Mouse (Mus musculus) small intestine, adult 2 months (tissue): ENCODE results near the gene Olfr175-ps1. TPM values are rescaled to one million over a fixed set of nuclear protein-coding genes. Genes with fewer than 3 reads are reported as not detected.

Experiments used
- H3K27ac ChIP-seq: fragments of 200-500 bp; 2 replicates; pipeline ENCODE4 v1.5.1; 2012; ENCODE audit warnings: low read depth, low read length, control low read depth, inconsistent platforms; ENCODE audit not compliant: insufficient read depth
- H3K27me3 ChIP-seq: fragments of 200-500 bp; 2 replicates; pipeline ENCODE4 v1.6.1; 2012; ENCODE audit warnings: mild to moderate bottlenecking, moderate library complexity, low read length, inconsistent platforms; ENCODE audit not compliant: control insufficient read depth, insufficient read depth
- H3K36me3 ChIP-seq: fragments of 200-500 bp; 2 replicates; pipeline ENCODE4 v1.6.1; 2012; ENCODE audit warnings: mild to moderate bottlenecking, low read length, control low read depth, inconsistent platforms; ENCODE audit not compliant: control insufficient read depth, insufficient read depth
- H3K4me1 ChIP-seq: fragments of 200-500 bp; 2 replicates; pipeline ENCODE4 v1.6.1; 2012; ENCODE audit warnings: low read length, inconsistent platforms, mixed read lengths; ENCODE audit not compliant: control insufficient read depth, insufficient read depth, insufficient read length
- H3K4me3 ChIP-seq: fragments of 200-500 bp; 2 replicates; pipeline ENCODE4 v1.5.1; 2012; ENCODE audit warnings: low read depth, mild to moderate bottlenecking, control low read depth, inconsistent platforms, low read length, moderate library complexity
- CTCF ChIP-seq: fragments of 200-500 bp; IDR thresholded peaks from 2 replicates; pipeline ENCODE4 v1.5.1; 2012; ENCODE audit warnings: low read depth, mild to moderate bottlenecking, control low read depth, inconsistent platforms, low read length, moderate library complexity, mixed read lengths; ENCODE audit not compliant: insufficient replicate concordance, insufficient read length; ENCODE audit errors: extremely low read depth
- POLR2A ChIP-seq: fragments of 200-500 bp; IDR thresholded peaks from 2 replicates; pipeline ENCODE4 v1.6.1; 2012; ENCODE audit warnings: low read depth, mild to moderate bottlenecking, control low read depth, inconsistent platforms, low read length, moderate library complexity
- WGBS: fragments of 180-500 bp; shearing (Covaris S2); methylation state at CpG from one replicate; pipeline ENCODE4 v1.1.7; 2018; 5-methylcytosine and 5-hydroxymethylcytosine counted together
- polyA plus RNA-seq: library from polyadenylated mRNA; depleted of rRNA; stranded (reverse); fragments of >200 nt; gene quantifications from 2 replicates; pipeline ENCODE4 v1.2.3, GENCODE M21; 2012; rRNA removed

The Olfr175-ps1 gene
- not detected in 2 replicates for polyA plus RNA-seq

DNA sequence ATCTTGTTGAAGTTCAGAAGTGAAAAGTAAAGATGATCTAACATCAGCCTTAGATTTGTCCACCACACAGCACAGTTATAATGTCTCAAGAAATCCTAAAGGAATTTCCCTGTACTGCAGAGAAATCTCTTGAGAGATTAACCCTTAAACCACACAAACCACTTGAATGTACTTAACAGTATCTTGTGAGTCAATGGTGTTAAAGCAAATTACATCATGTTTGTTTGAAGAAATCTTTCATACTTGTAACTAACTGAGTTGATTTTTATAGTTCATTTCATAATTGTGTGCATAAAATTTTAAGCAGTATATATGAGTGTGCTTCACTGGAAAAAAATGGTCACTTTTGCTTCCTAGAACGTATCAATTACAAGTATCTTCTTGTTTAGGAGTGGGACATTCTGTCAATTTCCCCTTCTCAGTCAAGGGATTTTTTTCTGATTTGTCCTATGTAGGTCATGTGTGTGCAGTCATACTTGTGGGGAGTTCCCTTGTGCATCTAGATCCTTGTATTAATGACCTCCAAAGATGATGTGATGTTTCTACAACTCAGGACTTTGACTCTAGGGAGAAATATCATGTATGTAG is at the start of gene Olfr175-ps1:
Olfr175-ps1 (minus strand) TSS at position 51 of the 588 bp plus-strand sequence.
- no peaks in the 10 kb centered on the region for H3K27me3 ChIP-seq
- H3K27ac ChIP-seq, result no peak within 1 kb of the TSS
- WGBS, result 90% methylated on average over 1 of the region's 1 CpGs
- H3K4me3 ChIP-seq, result no peak within 1 kb of the TSS
- H3K36me3 ChIP-seq, result no peaks in the 10 kb centered on the region
- no peak for TF ChIP-seq CTCF
- no peak for TF ChIP-seq POLR2A
- no peaks in the 10 kb centered on the region for H3K4me1 ChIP-seq

DNA sequence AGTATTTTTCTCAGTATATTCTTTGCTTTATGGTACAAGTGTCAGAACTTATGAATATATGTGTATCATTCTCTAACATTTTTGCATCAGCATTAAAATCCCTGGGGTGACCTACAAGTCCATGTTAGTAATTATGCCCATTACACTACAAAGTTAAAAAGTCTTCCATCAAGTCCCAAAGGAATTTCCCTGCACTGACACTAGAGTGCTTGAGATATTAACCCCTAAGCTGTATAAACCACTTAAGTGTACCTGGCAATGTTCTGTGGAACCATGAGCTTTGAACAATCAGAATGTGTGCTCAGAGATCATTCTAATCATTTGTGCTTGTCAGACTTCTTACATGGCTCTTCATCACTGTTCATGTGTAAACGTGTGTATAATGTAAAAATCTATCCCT is 48.1 kb upstream of the Olfr175-ps1 start, which contains the start of gene Olfr177:
Olfr177 (minus strand) TSS at position 101 of the 400 bp plus-strand sequence.
- WGBS, result 46% methylated on average over 1 of the region's 1 CpGs
- H3K36me3 ChIP-seq, result no peaks in the 10 kb centered on the region

DNA sequence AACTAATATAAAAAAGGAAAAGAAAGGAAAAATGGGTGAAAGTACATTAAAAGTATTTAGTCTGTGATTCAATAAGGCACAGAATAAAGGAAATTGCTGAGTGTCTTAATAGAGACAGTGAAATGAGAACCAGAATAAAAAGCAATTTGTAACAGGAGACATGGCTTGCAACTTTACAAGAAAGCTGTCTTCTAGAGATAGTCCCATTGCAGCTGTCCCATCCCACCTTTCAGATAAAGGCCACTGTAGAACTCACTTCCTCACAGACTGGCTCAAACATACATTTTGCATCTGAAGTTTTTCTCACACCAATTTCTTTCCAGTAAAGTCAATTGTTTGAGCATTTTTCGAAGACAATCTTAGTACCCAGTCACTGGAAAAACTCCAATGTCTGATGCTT is 34.9 kb upstream of the Olfr175-ps1 start:
- TF ChIP-seq CTCF (no peak), POLR2A (no peak)
- Histone ChIP-seq H3K4me1 (no peaks in the 10 kb centered on the region), H3K36me3 (no peaks in the 10 kb centered on the region), H3K27ac (no peak overlapping the region), H3K4me3 (no peak overlapping the region), H3K27me3 (no peaks in the 10 kb centered on the region)
- WGBS, result 45% methylated on average over 1 of the region's 1 CpGs

More for the DNA sequence above, 48.1 kb upstream of the Olfr175-ps1 start, which contains the start of gene Olfr177:
- TF ChIP-seq CTCF, result no peak
- TF ChIP-seq POLR2A, result no peak
- H3K27ac ChIP-seq, result no peak within 1 kb of the TSS
- H3K27me3 ChIP-seq, result no peaks in the 10 kb centered on the region
- H3K4me3 ChIP-seq, result no peak within 1 kb of the TSS
- H3K4me1 ChIP-seq, result no peaks in the 10 kb centered on the region

DNA sequence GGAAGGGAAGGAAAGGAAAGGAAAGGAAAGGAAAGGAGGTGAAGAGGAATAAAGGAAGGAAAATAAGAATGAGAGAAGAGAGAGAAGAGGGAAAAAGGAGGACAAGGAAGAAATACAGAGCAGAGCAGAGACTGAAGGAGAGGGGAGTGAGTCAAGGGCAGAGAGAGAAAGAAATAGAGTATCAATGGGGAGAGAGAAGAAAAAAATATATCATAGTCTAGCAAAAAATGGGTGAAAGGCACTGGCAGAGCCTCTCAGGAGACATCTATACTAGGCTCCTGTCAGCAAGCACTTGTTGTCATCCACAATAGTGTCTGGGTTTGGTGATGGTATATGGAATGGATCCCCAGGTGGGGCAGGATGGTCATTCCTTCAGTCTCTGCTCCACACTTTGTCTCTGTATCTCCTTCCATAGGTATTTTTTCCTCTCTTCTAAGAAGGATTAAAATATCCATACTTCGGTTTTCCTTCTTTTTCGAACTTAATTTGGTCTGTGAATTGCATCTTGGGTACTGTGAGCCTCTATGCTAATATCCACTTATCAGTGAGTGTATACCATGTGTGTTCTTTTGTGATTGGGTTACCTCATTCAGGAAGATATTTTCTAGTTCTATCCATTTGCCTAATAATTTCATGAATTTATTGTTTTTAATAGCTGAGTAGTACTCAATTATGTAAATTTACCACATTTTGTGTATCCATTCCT is 33.6 kb upstream of the Olfr175-ps1 start:
- no peaks in the 10 kb centered on the region for H3K4me1 ChIP-seq
- H3K27ac ChIP-seq, result no peak overlapping the region
- H3K27me3 ChIP-seq, result no peaks in the 10 kb centered on the region
- WGBS, result 85% methylated on average over 2 of the region's 2 CpGs
- no peak overlapping the region for H3K4me3 ChIP-seq
- no peaks in the 10 kb centered on the region for H3K36me3 ChIP-seq
- TF ChIP-seq POLR2A (no peak), CTCF (no peak)

DNA sequence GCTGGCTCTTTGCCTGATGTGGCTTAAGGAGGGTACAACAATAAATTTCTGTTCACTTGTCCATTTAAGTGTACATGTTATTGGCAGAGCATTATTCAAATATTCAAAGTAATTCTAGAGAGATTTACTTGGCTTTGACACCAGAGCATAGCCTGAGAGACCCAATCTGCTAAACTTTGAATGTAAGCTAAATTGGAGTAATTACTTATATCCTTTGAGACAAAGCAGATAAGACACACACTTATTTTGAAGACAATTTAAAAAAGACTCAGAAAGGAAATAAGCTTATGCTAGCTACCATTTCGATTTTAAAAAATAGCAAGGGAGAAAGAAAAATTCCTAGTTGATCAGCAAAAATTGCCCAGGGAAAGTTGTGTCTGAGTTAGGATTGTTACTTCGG is 26.4 kb downstream of the Olfr175-ps1 start, which contains the start of gene Olfr173:
Olfr173 (minus strand) TSS at position 101 of the 400 bp plus-strand sequence.
- H3K4me3 ChIP-seq, result no peak within 1 kb of the TSS
- 68% methylated on average over 2 of the region's 2 CpGs for WGBS
- no peak within 1 kb of the TSS for H3K27ac ChIP-seq
- H3K36me3 ChIP-seq, result no peaks in the 10 kb centered on the region
- no peak for TF ChIP-seq POLR2A
- TF ChIP-seq CTCF, result no peak
- no peaks in the 10 kb centered on the region for H3K27me3 ChIP-seq
- H3K4me1 ChIP-seq, result no peaks in the 10 kb centered on the region

Other genes with a start within 250 kb of the Olfr175-ps1 start
- not detected in 2 replicates for gene Gm813, start 209.8 kb downstream of the Olfr175-ps1 start, polyA plus RNA-seq
- gene E330017A01Rik, start 188.0 kb downstream of the Olfr175-ps1 start, polyA plus RNA-seq, result not detected in 2 replicates
- gene Cpox, start 156.5 kb downstream of the Olfr175-ps1 start, polyA plus RNA-seq, result 10.5 and 12.0 TPM in 2 replicates
- gene Gpr15, start 107.7 kb downstream of the Olfr175-ps1 start, polyA plus RNA-seq, result 0.10 TPM in 1 of 2 replicates, not detected in the other
- gene Cldnd1, start 98.9 kb downstream of the Olfr175-ps1 start, polyA plus RNA-seq, result 28.0 and 43.0 TPM in 2 replicates
- gene Olfr172, start 63.6 kb downstream of the Olfr175-ps1 start, polyA plus RNA-seq, result not detected in 2 replicates
- not detected in 2 replicates for gene Olfr173, start 26.5 kb downstream of the Olfr175-ps1 start, polyA plus RNA-seq
- not detected in 2 replicates for gene Olfr177, start 48.0 kb upstream of the Olfr175-ps1 start, polyA plus RNA-seq
- not detected in 2 replicates for gene Olfr178, start 65.3 kb upstream of the Olfr175-ps1 start, polyA plus RNA-seq
- gene Olfr181, start 102.0 kb upstream of the Olfr175-ps1 start, polyA plus RNA-seq, result not detected in 2 replicates
- not detected in 2 replicates for gene Olfr180, start 102.6 kb upstream of the Olfr175-ps1 start, polyA plus RNA-seq
- gene Olfr183, start 168.6 kb upstream of the Olfr175-ps1 start, polyA plus RNA-seq, result not detected in 2 replicates
- gene Olfr186, start 203.5 kb upstream of the Olfr175-ps1 start, polyA plus RNA-seq, result not detected in 2 replicates
- gene Olfr187, start 213.0 kb upstream of the Olfr175-ps1 start, polyA plus RNA-seq, result not detected in 2 replicates